Mouse (Mus musculus) yolk sac, embryonic 10.5 days (tissue): Measurements from ENCODE around the gene Gm13285.
"Not testable (repeated sequence)": the region's sequence is repeated elsewhere in the genome, so short reads cannot be mapped to it uniquely, and the experiment has no call there.

ENCODE experiments used
- DNase-seq: peaks from one replicate; pipeline ENCODE4 v3.0.0-alpha.2; 2017; ENCODE audit warnings: low spot score

Gm13285 gene

DNA sequence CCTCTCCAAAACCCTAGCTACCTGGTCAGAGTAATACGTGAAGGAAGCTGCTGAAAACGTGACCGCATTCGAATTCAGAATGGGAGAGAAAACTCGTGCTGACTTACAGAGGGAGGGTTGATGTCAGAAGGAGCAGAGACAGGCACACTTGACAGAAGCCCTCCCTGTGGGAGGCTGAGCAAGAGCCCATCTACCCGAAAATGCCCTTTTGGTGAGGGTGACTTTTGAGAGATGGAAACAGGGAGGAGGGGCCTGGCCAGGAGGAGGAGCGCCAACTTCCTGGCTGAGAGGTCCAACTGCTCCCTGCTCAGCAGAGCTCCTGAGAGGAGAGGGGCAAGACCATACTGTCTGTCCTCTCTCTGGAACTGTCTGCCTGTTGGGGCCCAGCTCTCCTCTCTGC is at the start of gene Gm13285:
Gene Gm13285 (plus strand): TSS at position 301 of the 400 bp plus-strand sequence.
- DNase-seq: not testable (repeated sequence)

DNA sequence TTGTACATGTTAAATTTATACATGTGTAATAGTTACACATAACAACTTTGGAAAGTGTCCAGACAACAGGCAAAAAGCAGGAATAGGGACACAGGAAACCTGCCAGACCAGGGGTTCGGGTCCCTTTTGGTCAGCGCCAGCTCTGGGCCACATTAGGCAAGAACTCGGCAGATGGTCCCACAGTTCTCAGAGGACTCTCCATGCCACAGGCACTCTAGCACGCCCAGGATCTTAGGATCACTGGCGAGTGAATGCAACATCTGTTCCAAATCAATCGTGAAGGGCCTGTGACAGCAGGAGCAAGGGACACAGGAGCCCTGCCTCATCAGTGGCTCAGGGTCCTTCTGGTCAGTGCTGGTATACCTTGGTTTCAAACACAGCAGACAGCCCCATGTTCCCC is 49.5 kb upstream of the Gm13285 start:
- DNase-seq: no peak

DNA sequence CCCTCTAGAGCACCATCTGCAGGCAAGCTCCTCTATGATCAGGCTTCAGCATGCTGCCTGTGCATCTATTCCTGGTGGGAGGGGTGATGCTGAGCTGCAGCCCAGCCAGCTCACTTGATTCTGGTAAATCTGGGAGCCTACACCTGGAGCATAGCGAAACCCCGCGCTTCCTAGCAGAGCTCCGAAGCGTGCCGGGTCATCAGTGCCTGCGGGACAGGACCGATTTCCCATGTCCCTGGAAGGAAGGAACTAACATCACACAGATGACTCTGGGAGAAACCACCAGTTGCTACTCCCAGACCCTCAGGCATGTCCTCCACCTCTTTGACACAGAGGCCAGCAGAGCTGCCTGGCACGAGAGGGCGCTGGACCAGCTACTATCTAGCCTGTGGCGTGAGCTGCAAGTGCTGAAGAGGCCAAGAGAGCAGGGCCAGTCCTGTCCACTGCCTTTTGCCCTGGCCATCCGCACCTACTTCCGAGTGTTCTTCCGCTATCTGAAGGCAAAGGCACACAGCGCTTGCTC is 44.6 kb upstream of the Gm13285 start, which contains the start of gene Gm13271:
Gene Gm13271 (plus strand): TSS at position 51 of the 523 bp plus-strand sequence.
- DNase-seq: not testable (repeated sequence)

DNA sequence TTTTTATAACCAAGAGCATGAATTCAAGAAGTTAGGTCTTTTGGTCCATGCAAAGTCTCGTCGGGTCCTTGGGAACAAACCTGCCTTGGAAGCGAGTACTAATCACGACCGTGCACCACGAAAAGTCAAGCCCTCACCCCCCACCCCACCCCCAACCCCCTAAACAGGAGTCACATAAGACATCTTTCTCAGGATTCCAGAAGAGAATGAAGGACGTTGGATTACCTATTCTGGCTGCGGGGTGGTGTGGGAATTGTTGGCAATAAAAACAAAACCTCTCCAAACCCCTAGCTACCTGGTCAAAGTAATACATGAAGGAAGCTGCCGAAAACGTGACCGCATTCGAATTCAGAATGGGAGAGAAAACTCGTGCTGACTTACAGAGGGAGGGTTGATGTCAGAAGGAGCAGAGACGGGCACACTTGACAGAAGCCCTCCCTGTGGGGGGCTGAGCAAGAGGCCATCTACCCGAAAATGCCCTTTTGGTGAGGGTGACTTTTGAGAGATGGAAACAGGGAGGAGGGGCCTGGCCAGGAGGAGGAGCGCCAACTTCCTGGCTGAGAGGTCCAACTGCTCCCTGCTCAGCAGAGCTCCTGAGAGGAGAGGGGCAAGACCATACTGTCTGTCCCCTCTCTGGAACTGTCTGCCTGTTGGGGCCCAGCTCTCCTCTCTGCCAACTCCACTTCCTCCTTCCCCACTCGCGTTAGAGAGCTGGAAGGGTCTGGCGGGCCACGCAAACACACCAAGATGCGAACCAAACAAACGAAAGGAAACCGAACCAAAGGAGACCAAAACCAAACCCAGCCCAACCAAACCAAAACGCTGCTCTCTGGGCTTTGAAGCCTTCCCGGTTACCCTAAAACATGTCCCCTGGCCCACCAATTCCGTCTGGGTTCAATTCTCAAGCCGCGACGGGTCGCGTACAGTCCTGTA is 42.6 kb upstream of the Gm13285 start:
- DNase-seq: peak; percentile 32

- DNase-seq: peak; percentile 86
Measured at GRCm38 (mm10) chr4:88757628-88758031, 41.8 kb upstream of the Gm13285 start.

DNA sequence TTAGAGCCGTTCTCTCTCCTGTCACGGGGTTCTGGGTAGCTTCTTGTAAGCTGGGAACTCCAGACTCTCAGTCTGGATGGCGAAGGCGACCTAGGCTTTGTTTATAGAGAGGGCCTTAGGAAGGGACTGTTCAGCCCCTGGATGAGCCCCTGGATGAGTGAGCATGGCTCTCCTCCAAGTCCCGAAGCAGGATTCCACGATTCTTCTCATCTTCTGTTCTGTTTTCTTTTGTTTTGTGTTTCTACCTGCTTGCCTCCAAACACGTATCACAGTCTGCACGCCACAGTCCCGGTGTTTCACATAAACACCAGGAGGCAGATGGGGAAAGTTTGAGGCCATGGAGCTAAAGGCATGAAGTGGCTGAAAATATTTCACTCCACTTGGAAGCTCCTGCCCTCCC is 40.7 kb upstream of the Gm13285 start:
- not testable (repeated sequence) for DNase-seq

- not testable (repeated sequence) for DNase-seq
Measured at GRCm38 (mm10) chr4:88759610-88760268, 39.7 kb upstream of the Gm13285 start, which contains the start of gene Gm13283. Gene Gm13283 (plus strand): TSS chr4:88760119.

- peak; percentile 64 for DNase-seq
Measured at GRCm38 (mm10) chr4:88760431-88760830, 39.0 kb upstream of the Gm13285 start.

- not testable (repeated sequence) for DNase-seq
Measured at GRCm38 (mm10) chr4:88761776-88762175, 37.7 kb upstream of the Gm13285 start.

- DNase-seq: not testable (repeated sequence)
Measured at GRCm38 (mm10) chr4:88762341-88762740, 37.1 kb upstream of the Gm13285 start.

GRCm38 (mm10) chr4:88763384-88764018 is 36.0 kb upstream of the Gm13285 start:
- peak; percentile 74 for DNase-seq

- DNase-seq: not testable (repeated sequence)
Measured at GRCm38 (mm10) chr4:88773534-88773933, 25.9 kb upstream of the Gm13285 start, which contains the start of gene Gm13290. Gene Gm13290 (plus strand): TSS chr4:88773834.

- DNase-seq: not testable (repeated sequence)
Measured at GRCm38 (mm10) chr4:88776622-88777021, 22.8 kb upstream of the Gm13285 start, which contains the start of gene Gm13289. Gene Gm13289 (plus strand): TSS chr4:88776922.

DNA sequence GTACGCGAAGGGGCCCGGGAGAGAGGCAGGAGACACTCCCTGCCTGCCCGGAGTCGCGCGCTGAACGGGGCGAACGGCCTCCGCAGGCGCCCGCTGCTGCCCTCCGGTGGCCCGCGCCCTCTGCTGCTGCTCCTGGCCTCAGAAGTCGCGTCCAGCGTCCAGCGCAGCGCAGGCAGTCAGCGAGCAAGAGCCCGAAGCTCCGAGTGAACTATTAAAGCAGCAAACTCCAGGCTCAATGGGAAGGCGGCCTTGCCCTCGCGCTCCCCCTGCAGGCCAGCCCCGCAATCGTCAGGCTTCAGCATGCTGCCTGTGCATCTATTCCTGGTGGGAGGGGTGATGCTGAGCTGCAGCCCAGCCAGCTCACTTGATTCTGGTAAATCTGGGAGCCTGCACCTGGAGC is 19.9 kb upstream of the Gm13285 start, which contains the start of gene Gm13272:
Gene Gm13272 (plus strand): TSS at position 301 of the 400 bp plus-strand sequence.
- not testable (repeated sequence) for DNase-seq

DNA sequence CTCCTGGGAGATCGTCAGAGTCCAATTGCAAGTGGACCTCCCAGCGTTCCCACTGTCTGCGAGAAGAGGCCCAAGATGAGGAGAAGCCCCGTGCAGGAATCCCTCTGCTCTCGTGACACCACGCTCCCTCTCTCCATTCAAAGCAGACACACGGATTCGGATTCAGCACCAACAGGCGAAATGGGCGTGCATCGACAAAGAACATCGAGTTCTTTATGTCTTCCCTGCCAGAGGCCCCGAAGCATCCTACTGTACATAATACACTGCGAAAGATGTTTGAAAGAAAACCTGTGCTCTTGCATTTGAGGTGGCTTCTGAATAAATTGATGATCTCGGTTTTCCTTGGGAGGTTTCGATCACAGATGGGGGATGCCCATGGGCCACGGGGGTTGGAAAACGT is 19.1 kb upstream of the Gm13285 start:
- DNase-seq: not testable (repeated sequence)

- DNase-seq: not testable (repeated sequence)
Measured at GRCm38 (mm10) chr4:88781831-88782230, 17.6 kb upstream of the Gm13285 start, which contains the start of gene Ifnz. Gene Ifnz (plus strand): TSS chr4:88782131.

GRCm38 (mm10) chr4:88782335-88782734 is 17.1 kb upstream of the Gm13285 start:
- not testable (repeated sequence) for DNase-seq

GRCm38 (mm10) chr4:88785409-88785808 is 14.1 kb upstream of the Gm13285 start, which contains the start of gene Gm13276:
Gene Gm13276 (plus strand): TSS chr4:88785709.
- not testable (repeated sequence) for DNase-seq

- DNase-seq: not testable (repeated sequence)
Measured at GRCm38 (mm10) chr4:88788402-88788801, 11.1 kb upstream of the Gm13285 start, which contains the start of gene Gm13277. Gene Gm13277 (plus strand): TSS chr4:88788632.

GRCm38 (mm10) chr4:88791250-88791649 is 8.2 kb upstream of the Gm13285 start, which contains the start of gene Gm13278:
Gene Gm13278 (plus strand): TSS chr4:88791550.
- not testable (repeated sequence) for DNase-seq
